Mouse (Mus musculus): Measurements from ENCODE around the gene Ccdc188.

Ccdc188 gene

GRCm38 (mm10) chr16:18234671-18235388, 17.2 kb downstream of the Ccdc188 start, which contains the start of gene Zdhhc8:
Gene Zdhhc8 (minus strand): TSS chr16:18235136.
- peak; percentile 36 to 59 for DNase-seq (ENCODE audit: low spot score in 2 of 2)

GRCm38 (mm10) chr16:18235389-18236065, 17.8 kb downstream of the Ccdc188 start:
- DNase-seq (ENCODE audit: low spot score in 2 of 2): peak; percentile 48 to 49

DNA sequence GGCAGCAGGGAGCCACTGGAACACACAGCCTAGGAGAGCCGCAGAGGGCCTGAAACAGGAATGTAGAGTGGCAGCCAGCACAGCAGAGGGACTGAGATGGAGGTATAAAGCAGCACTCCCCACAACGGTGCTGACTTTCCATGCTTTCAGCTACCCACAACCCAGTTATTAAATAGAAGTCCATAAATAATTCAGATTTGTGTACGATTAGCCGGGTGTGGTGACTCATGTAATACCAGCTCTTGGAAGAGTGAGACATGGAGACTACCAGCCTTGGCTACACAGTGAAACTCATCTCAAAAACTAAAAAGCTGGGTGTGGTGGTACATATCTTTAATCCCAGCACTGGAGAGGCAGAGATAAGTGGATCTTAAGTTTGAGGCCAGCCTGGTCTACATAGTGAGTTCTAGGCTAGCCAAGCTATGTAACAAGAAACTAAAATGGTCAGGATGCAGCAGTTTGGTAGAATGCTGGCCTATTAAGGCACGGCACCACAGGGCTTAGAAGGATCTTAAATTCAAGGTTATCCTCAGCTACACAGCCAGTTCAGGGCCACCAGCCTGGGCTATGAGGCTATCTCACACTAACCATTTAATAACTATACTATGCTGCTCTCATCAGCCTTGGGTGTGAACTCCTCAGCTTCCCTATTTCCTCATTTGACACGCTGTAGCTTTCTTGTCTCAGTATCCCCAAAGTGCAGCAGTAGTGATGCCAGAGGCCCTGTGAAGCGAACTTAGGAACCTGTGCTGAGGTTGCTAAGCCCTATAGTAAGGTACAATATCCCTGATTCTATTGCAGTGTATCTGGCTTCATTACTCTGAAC, 19.2 kb downstream of the Ccdc188 start:
- DNase-seq (ENCODE audit: low spot score in 2 of 2): no peak

GRCm38 (mm10) chr16:18241581-18241980, 23.9 kb downstream of the Ccdc188 start:
- no peak for DNase-seq (ENCODE audit: low spot score in 2 of 2)

DNA sequence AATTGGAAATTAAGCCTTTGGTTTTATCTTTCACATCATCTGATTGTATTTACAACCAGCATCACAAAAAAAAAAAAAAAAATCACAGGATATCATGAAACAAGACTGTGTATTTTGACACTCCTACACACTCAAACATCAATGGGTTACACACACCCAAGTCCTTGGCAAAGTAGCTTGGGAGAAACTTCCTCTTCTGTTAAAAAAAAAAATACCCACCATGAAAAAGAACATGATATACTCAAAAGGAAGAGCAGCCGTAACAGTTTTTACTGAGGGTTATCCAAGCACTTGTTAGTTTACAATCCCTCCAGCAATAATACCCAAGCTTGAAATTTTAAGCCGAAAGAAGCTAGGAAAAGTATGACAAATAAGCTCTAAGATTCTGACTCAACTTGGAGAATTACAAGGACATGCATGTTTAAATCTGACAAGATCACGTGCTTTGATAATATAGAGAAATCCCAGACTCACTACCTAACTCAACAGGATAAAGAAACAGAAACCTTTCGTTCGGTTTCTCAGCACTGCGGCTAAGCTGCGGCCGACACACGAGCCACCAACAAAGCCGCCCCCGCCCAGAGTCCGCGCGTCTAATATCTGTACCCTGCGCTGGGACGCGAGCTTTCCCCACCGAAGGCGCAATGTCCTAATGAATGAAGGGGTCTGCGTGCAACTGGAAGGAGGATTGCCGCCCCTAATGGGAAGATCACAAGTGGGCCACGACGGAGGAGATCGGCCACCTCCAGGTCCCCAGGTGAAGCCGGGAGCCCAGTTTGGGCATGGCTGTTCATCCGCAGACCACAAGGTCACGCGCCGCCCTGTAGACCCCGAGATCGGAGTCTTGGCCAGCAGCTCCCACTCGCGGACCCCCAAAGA, 30.1 kb downstream of the Ccdc188 start:
- DNase-seq (ENCODE audit: low spot score in 2 of 2): no peak

- DNase-seq (ENCODE audit: low spot score in 2 of 2): peak; percentile 96
Observed at GRCm38 (mm10) chr16:18248433-18249363, 31.0 kb downstream of the Ccdc188 start, which contains the start of the genes Trmt2a and Ranbp1. Gene Trmt2a (plus strand): TSS chr16:18248679. Gene Ranbp1 (minus strand): TSS chr16:18248732.

DNA sequence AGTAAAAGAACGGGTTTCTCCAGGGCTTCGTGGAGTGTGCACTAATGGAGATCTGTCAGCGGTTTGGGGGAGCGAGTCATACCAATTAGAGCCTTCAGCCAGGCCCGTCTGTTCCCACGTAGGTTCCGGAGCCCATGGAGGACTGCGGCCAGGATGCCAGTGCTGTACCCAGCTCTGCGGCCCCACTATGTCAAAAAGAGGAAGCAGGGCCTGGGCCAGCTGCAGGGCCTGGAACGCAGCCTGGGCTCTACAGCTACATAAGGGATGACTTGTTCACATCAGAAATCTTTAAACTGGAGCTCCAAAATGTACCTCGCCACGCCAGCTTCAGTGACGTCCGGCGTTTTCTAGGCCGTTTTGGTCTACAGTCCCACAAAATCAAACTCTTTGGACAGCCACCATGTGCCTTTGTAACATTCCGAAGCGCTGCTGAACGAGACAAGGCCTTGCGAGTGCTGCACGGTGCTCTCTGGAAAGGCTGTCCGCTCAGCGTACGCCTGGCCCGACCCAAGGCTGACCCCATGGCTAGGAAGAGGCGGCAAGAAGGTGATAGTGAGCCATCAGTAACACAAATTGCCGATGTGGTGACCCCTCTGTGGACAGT, 31.8 kb downstream of the Ccdc188 start:
- peak in 1 of 2 experiments; percentile 45 for DNase-seq (ENCODE audit: low spot score in 2 of 2)

DNA sequence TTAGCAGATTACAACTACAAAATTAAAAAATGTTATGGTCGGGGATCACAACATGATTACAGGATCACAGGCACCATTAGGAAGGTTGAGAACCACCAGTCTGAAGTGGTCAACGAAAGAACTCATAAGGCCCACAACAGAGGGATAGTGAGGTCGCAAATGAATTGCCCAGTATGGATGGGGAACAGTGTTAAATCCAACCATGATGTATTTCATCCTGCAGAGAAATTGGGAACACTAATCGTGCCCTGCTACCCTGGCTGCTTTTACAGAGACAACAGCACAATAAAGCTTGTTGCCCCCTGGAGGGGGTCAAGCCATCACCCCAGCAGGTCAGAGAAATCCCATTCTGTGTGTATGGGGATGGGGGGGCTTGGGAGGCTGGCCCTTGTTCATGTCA, 32.6 kb downstream of the Ccdc188 start:
- no peak for DNase-seq (ENCODE audit: low spot score in 2 of 2)

DNA sequence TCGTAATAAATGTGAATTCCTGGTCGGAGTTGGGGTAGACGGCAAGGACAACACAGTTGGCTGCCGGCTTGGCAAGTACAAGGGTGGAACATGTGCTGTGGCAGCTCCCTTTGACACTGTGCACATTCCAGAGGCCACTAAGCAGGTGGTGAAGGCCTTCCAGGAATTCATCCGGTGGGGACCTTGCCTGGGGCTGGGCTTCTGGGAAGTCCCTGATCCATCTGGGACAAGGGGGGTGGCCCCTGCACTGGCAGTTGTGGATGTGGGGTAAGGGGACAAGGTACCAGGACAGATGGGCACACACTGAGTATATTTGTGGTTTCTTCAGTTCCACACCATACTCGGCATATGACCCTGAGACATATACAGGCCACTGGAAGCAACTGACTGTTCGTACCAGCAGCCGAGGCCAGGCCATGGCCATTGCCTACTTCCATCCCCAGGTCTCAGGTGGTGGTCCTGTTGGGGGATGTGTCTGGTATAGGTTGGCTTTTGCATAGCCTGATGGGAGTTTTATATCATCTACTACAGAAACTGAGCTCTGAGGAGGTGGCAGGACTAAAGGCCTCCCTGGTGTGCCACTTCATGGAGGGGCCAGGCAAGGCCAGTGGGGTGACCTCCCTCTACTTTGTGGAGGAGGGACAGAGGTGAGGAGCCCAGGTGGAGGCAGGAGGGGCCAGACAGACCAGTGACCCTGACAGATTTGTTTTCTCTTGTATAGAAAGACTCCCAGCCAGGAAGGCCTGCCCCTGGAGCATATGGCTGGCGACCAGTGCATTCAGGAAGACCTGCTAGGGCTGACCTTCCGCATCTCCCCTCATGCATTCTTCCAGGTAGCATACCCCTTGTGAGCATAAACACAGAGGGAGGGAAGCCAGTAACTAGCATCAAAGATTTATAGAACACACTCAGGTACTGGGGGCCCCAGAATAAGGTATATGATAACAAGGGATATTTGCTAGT, 33.4 kb downstream of the Ccdc188 start:
- DNase-seq (ENCODE audit: low spot score in 2 of 2): no peak

- DNase-seq (ENCODE audit: low spot score in 2 of 2): no peak
Observed at GRCm38 (mm10) chr16:18252736-18253135, 35.1 kb downstream of the Ccdc188 start.

DNA sequence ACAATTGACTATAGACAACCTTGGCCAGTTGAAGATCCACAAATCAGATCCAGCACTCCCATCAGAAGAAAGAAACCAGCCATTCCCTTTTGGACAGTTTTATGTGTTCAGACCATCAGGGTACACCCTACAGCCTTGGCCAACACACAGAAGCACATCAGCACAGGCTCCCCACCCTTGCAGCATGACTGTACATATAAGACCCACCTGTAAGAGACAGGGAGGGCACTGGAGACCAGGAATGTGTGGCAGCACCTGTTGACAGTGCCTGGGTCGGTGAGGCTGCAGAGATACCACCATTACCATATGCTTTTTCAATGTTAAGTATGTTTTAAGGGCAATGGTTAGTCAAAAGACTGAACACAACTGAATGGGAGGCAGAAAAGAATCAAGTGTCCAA, 36.2 kb downstream of the Ccdc188 start:
- no peak for DNase-seq (ENCODE audit: low spot score in 2 of 2)

- DNase-seq (ENCODE audit: low spot score in 2 of 2): no peak
Observed at GRCm38 (mm10) chr16:18258221-18258620, 40.5 kb downstream of the Ccdc188 start, which contains the start of gene Gm49776. Gene Gm49776 (minus strand): TSS chr16:18258321.

GRCm38 (mm10) chr16:18265024-18265423, 47.3 kb downstream of the Ccdc188 start:
- DNase-seq (ENCODE audit: low spot score in 2 of 2): no peak

DNA sequence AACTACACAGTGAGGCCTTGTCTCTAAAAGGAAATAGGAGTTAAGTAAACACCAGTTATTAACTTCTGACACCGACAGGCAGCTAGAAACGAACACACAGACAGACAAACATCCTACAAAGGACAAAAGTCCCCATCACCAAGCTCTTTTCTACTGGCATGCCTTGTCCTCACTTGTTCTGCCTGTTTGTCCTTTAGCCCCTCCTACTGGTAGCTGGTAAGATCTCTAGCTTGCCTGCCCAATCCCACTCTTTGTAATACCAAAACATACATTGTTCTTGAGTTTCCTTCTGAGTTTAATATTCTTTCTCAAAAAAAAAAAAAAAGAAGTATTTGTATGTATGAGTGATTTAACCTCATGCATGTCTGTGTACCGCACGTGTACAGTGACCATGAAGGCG, 50.5 kb downstream of the Ccdc188 start:
- peak in 1 of 2 experiments; percentile 51 for DNase-seq (ENCODE audit: low spot score in 2 of 2)
